Comparison of ENCODE assay signal across 23 mouse cellular contexts in genomic region chr4:45431316-45431715, GRCm38 (mm10). TPM values are rescaled to one million over a fixed set of nuclear protein-coding genes. Genes with fewer than 3 reads are reported as not detected.
DNase-seq lines count a peak whose midpoint lies in the region; ATAC-seq and TF ChIP-seq lines count a peak whose summit lies in the region.
"Had no signal": no experiment of that assay in that cellular context is flagged by ENCODE, and none has a peak within 500 bp of the region (broad histone marks: within the 10 kb centered on the region; RNA-seq: fewer than 3 reads in every experiment).

No protein-coding gene starts in this region.

- H3K27ac ChIP-seq in hindbrain, embryonic 16.5 days (ENCODE audit: low read depth, low read length), result 0 out of 2 replicates have a peak overlapping the region, but pooled peaks have one; percentile 17
- H3K27ac ChIP-seq in hindbrain, embryonic 14.5 days, result no peak overlapping the region
- H3K27ac ChIP-seq in cerebellum, adult 2 months (ENCODE audit: insufficient read depth, low read length), result no peak overlapping the region
- H3K27ac ChIP-seq: embryonic facial prominence, embryonic 15.5 days; gastrocnemius, adult 2 months; heart, embryonic 10.5 days; kidney, postnatal 0 days; limb, embryonic 12.5 days; macrophage; midbrain, embryonic 15.5 days; neural tube, embryonic 12.5 days had no signal

- peaks cover 13% of the 10 kb centered on the region for H3K4me1 ChIP-seq in hindbrain, embryonic 16.5 days (ENCODE audit: control insufficient read depth, insufficient read depth, low read depth, low read length)
- H3K4me1 ChIP-seq in hindbrain, embryonic 14.5 days (replicated peaks; ENCODE audit: control insufficient read depth, insufficient read depth, low read length), result peaks cover 27% of the 10 kb centered on the region
- peaks cover 20% of the 10 kb centered on the region for H3K4me1 ChIP-seq in cerebellum, adult 2 months (ENCODE audit: control insufficient read depth, insufficient read depth, low read length)

- no peak overlapping the region for H3K4me3 ChIP-seq in hindbrain, embryonic 16.5 days (ENCODE audit: low read length)
- H3K4me3 ChIP-seq in hindbrain, embryonic 14.5 days (replicated peaks; ENCODE audit: low read length), result no peak overlapping the region
- no peak overlapping the region for H3K4me3 ChIP-seq in cerebellum, adult 2 months (replicated peaks; ENCODE audit: insufficient read depth, low read depth, low read length)
- H3K4me3 ChIP-seq: embryonic facial prominence, embryonic 15.5 days; gastrocnemius, adult 2 months; heart, embryonic 10.5 days; limb, embryonic 12.5 days; midbrain, embryonic 15.5 days; neural tube, embryonic 12.5 days had no signal

- 81% methylated on average over 3 of the region's 3 CpGs for WGBS in hindbrain, embryonic 16.5 days
- WGBS in hindbrain, embryonic 14.5 days, result 91% methylated on average over 3 of the region's 3 CpGs
- WGBS in cerebellum, adult 2 months, result 37% methylated on average over 3 of the region's 3 CpGs

- H3K9ac ChIP-seq in hindbrain, embryonic 16.5 days (ENCODE audit: low read depth, low read length), result no peak overlapping the region
- H3K9ac ChIP-seq in hindbrain, embryonic 14.5 days, result no peak overlapping the region
- H3K9ac ChIP-seq: embryonic facial prominence, embryonic 15.5 days; limb, embryonic 12.5 days; liver, postnatal 0 days; midbrain, embryonic 15.5 days; neural tube, embryonic 12.5 days had no signal

- no peak for ATAC-seq in hindbrain, embryonic 16.5 days
- ATAC-seq in hindbrain, embryonic 14.5 days (ENCODE audit: low FRiP score), result no peak
- ATAC-seq: liver, postnatal 0 days; lung, postnatal 0 days; midbrain, embryonic 15.5 days had no signal

- H3K4me2 ChIP-seq in hindbrain, embryonic 16.5 days (ENCODE audit: low read length), result no peak overlapping the region
- no peak overlapping the region for H3K4me2 ChIP-seq in hindbrain, embryonic 14.5 days (replicated peaks)
- H3K4me2 ChIP-seq: embryonic facial prominence, embryonic 15.5 days; limb, embryonic 12.5 days; liver, embryonic 11.5 days; midbrain, embryonic 15.5 days; neural tube, embryonic 12.5 days had no signal

- no peaks in the 10 kb centered on the region for H3K9me3 ChIP-seq in hindbrain, embryonic 16.5 days (ENCODE audit: control insufficient read depth, low read length)
- no peaks in the 10 kb centered on the region for H3K9me3 ChIP-seq in hindbrain, embryonic 14.5 days (ENCODE audit: control insufficient read depth, low read length)
- H3K9me3 ChIP-seq: embryonic facial prominence, embryonic 15.5 days; heart, embryonic 10.5 days; limb, embryonic 12.5 days; midbrain, embryonic 15.5 days; neural tube, embryonic 12.5 days had no signal

- no peak for TF ChIP-seq CTCF in cerebellum, adult 2 months (IDR thresholded peaks at IDR 0.05; ENCODE audit: borderline replicate concordance, insufficient read depth, low read depth, low read length)

- TF ChIP-seq POLR2A in cerebellum, adult 2 months (IDR thresholded peaks at IDR 0.05; ENCODE audit: borderline replicate concordance, insufficient read depth, low read length), result no peak

- H3K36me3 ChIP-seq in hindbrain, embryonic 16.5 days (ENCODE audit: control insufficient read depth, insufficient read depth, low read length), result no peaks in the 10 kb centered on the region
- H3K36me3 ChIP-seq in hindbrain, embryonic 14.5 days (replicated peaks; ENCODE audit: control insufficient read depth, insufficient read depth), result no peaks in the 10 kb centered on the region
- H3K36me3 ChIP-seq: embryonic facial prominence, embryonic 15.5 days; limb, embryonic 12.5 days; midbrain, embryonic 15.5 days; neural tube, embryonic 12.5 days had no signal

- no peaks in the 10 kb centered on the region for H3K27me3 ChIP-seq in hindbrain, embryonic 16.5 days (replicated peaks; ENCODE audit: control insufficient read depth, insufficient read depth, low read length)
- no peaks in the 10 kb centered on the region for H3K27me3 ChIP-seq in hindbrain, embryonic 14.5 days (ENCODE audit: control insufficient read depth, insufficient read depth, low read length)
- no peaks in the 10 kb centered on the region; the same call in 1 of the 2 replicates for H3K27me3 ChIP-seq in cerebellum, adult 2 months (ENCODE audit: control insufficient read depth, insufficient read depth, low read length)
- H3K27me3 ChIP-seq: embryonic facial prominence, embryonic 15.5 days; midbrain, embryonic 15.5 days; neural tube, embryonic 12.5 days had no signal

- DNase-seq in hindbrain, embryonic 14.5 days (ENCODE audit: low spot score), result no peak
- peak; percentile 50 for DNase-seq in cerebellum, adult 11 months
- DNase-seq in cerebellum, adult 2 months, result peak; percentile 60 to 80
- DNase-seq in cerebellum, postnatal 25 days, result peak; percentile 55 to 67
- DNase-seq in right cerebral cortex, adult 18-20 months, result no peak
- DNase-seq in heart, adult 18-20 months, result no peak
- DNase-seq: adrenal gland, adult 8-10 months; B cell, adult 2 months; embryo, embryonic 11 days; gastrocnemius, adult 2 months; kidney, adult 2 months; liver, postnatal 0 days; thymus, adult 18-20 months had no signal

RNA-seq across cellular contexts. Expression of gene Slc25a51, which starts 22.8 kb away (rescaled TPM):
- 59.4 and 72.2 TPM in 2 replicates for polyA plus RNA-seq in hindbrain, embryonic 16.5 days (2015; fragmentation: Nextera tagmentation; extraction: Ambion mirVana)
- 69.3 and 79.1 TPM in 2 replicates for polyA plus RNA-seq in hindbrain, embryonic 14.5 days (2014; fragmentation: Nextera tagmentation; extraction: Ambion mirVana)
- polyA plus RNA-seq in cerebellum, adult 2 months (2012; rRNA removed), result 93.8 and 98.9 TPM in 2 replicates
- 100 to 1,000 TPM; 103 to 107 TPM for total RNA-seq in heart, adult 18-20 months (2021)

Comparison
In these comparisons a context has a peak if more than half of its experiments do, and no peak if none do; other contexts are left out.
1. DNase-seq: peak in cerebellum, adult 11 months (single experiment), cerebellum, adult 2 months (2 of 2) and cerebellum, postnatal 25 days (2 of 2); none in hindbrain, embryonic 14.5 days (single experiment), right cerebral cortex, adult 18-20 months (single experiment) and heart, adult 18-20 months (0 of 2).